Mouse (Mus musculus): ENCODE measurements around the gene Hdac11. TPM values are rescaled to one million over a fixed set of nuclear protein-coding genes. Genes with fewer than 3 reads are reported as not detected.

Gene Hdac11
- polyA plus RNA-seq, 1 experiment from 2014 or later, result 11.0 TPM

- H3K4me1 ChIP-seq (ENCODE audit: control insufficient read depth, insufficient read depth, low read length), result peaks cover 6% of the 10 kb centered on the region
- H3K27ac ChIP-seq (replicated peaks; ENCODE audit: low read depth, low read length), result peak overlapping the region; percentile 72; the same call in 1 of the 2 replicates
These were observed 739 bp downstream of the Hdac11 start for GRCm38 (mm10) chr6:91157237-91157570.

GRCm38 (mm10) chr6:91159047-91159446 is 2.6 kb downstream of the Hdac11 start:
- H3K27me3 ChIP-seq (ENCODE audit: control insufficient read depth, insufficient read depth, low read length), result no peaks in the 10 kb centered on the region
- H3K4me2 ChIP-seq (ENCODE audit: low read depth, low read length), result no peak overlapping the region
- 0 out of 2 replicates have a peak overlapping the region, but pooled peaks have one; percentile 11 for H3K9ac ChIP-seq (replicated peaks; ENCODE audit: low read length)
- no peaks in the 10 kb centered on the region for H3K9me3 ChIP-seq (replicated peaks; ENCODE audit: control insufficient read depth, low read length)
- H3K4me1 ChIP-seq (ENCODE audit: control insufficient read depth, insufficient read depth, low read length), result peaks cover 4% of the 10 kb centered on the region
- ATAC-seq (replicated peaks; ENCODE audit: insufficient number of reproducible peaks, low FRiP score, low TSS enrichment, low read depth) (no peak), DNase-seq (ENCODE audit: low spot score) (no peak)
- H3K36me3 ChIP-seq (replicated peaks; ENCODE audit: control insufficient read depth, insufficient read depth, low read depth, low read length), result no peaks in the 10 kb centered on the region
- H3K4me3 ChIP-seq (ENCODE audit: low read depth, low read length), result no peak overlapping the region
- H3K27ac ChIP-seq (replicated peaks; ENCODE audit: low read depth, low read length), result no peak overlapping the region
- 78% methylated on average over 9 of the region's 9 CpGs for WGBS

More at GRCm38 (mm10) chr6:91157237-91157570, 739 bp downstream of the Hdac11 start:
- 26% methylated on average over 6 of the region's 6 CpGs for WGBS
- H3K4me3 ChIP-seq (ENCODE audit: low read depth, low read length), result peak overlapping the region; percentile 62
- H3K4me2 ChIP-seq (ENCODE audit: low read depth, low read length), result peak overlapping the region; percentile 75
- no peak for ATAC-seq (replicated peaks; ENCODE audit: insufficient number of reproducible peaks, low FRiP score, low TSS enrichment, low read depth)
- peak overlapping the region; percentile 70 for H3K9ac ChIP-seq (replicated peaks; ENCODE audit: low read length)
- H3K36me3 ChIP-seq (replicated peaks; ENCODE audit: control insufficient read depth, insufficient read depth, low read depth, low read length), result no peaks in the 10 kb centered on the region
- no peak for DNase-seq (ENCODE audit: low spot score)
- no peaks in the 10 kb centered on the region for H3K9me3 ChIP-seq (replicated peaks; ENCODE audit: control insufficient read depth, low read length)
- no peaks in the 10 kb centered on the region for H3K27me3 ChIP-seq (ENCODE audit: control insufficient read depth, insufficient read depth, low read length)

- DNase-seq (ENCODE audit: low spot score), result no peak
- H3K9ac ChIP-seq (replicated peaks; ENCODE audit: low read length), result no peak overlapping the region
- H3K4me3 ChIP-seq (ENCODE audit: low read depth, low read length), result no peak overlapping the region
- H3K36me3 ChIP-seq (replicated peaks; ENCODE audit: control insufficient read depth, insufficient read depth, low read depth, low read length), result no peaks in the 10 kb centered on the region
- WGBS, result 43% methylated on average over 3 of the region's 3 CpGs
- ATAC-seq (replicated peaks; ENCODE audit: insufficient number of reproducible peaks, low FRiP score, low TSS enrichment, low read depth), result no peak
- no peaks in the 10 kb centered on the region for H3K27me3 ChIP-seq (ENCODE audit: control insufficient read depth, insufficient read depth, low read length)
- H3K4me2 ChIP-seq (ENCODE audit: low read depth, low read length), result no peak overlapping the region
- peaks cover 4% of the 10 kb centered on the region for H3K4me1 ChIP-seq (ENCODE audit: control insufficient read depth, insufficient read depth, low read length)
- H3K27ac ChIP-seq (replicated peaks; ENCODE audit: low read depth, low read length), result no peak overlapping the region
- no peaks in the 10 kb centered on the region for H3K9me3 ChIP-seq (replicated peaks; ENCODE audit: control insufficient read depth, low read length)
These were observed 3.9 kb downstream of the Hdac11 start for GRCm38 (mm10) chr6:91160399-91160798.

GRCm38 (mm10) chr6:91160976-91161375 is 4.5 kb downstream of the Hdac11 start:
- Histone ChIP-seq H3K27me3 (ENCODE audit: control insufficient read depth, insufficient read depth, low read length) (no peaks in the 10 kb centered on the region), H3K4me1 (ENCODE audit: control insufficient read depth, insufficient read depth, low read length) (peaks cover 4% of the 10 kb centered on the region), H3K4me3 (ENCODE audit: low read depth, low read length) (no peak overlapping the region), H3K9ac (replicated peaks; ENCODE audit: low read length) (no peak overlapping the region), H3K36me3 (replicated peaks; ENCODE audit: control insufficient read depth, insufficient read depth, low read depth, low read length) (no peaks in the 10 kb centered on the region), H3K9me3 (replicated peaks; ENCODE audit: control insufficient read depth, low read length) (no peaks in the 10 kb centered on the region), H3K27ac (replicated peaks; ENCODE audit: low read depth, low read length) (no peak overlapping the region), H3K4me2 (ENCODE audit: low read depth, low read length) (no peak overlapping the region)
- 84% methylated on average over 2 of the region's 2 CpGs for WGBS
- DNase-seq (ENCODE audit: low spot score) (no peak), ATAC-seq (replicated peaks; ENCODE audit: insufficient number of reproducible peaks, low FRiP score, low TSS enrichment, low read depth) (no peak)

- no peak overlapping the region for H3K27ac ChIP-seq (replicated peaks; ENCODE audit: low read depth, low read length)
- 72% methylated on average over 6 of the region's 6 CpGs for WGBS
- no peak for ATAC-seq (replicated peaks; ENCODE audit: insufficient number of reproducible peaks, low FRiP score, low TSS enrichment, low read depth)
- DNase-seq (ENCODE audit: low spot score), result no peak
- no peak overlapping the region for H3K4me3 ChIP-seq (ENCODE audit: low read depth, low read length)
- peaks cover 4% of the 10 kb centered on the region for H3K4me1 ChIP-seq (ENCODE audit: control insufficient read depth, insufficient read depth, low read length)
- no peak overlapping the region for H3K9ac ChIP-seq (replicated peaks; ENCODE audit: low read length)
- no peaks in the 10 kb centered on the region for H3K36me3 ChIP-seq (replicated peaks; ENCODE audit: control insufficient read depth, insufficient read depth, low read depth, low read length)
- no peaks in the 10 kb centered on the region for H3K27me3 ChIP-seq (ENCODE audit: control insufficient read depth, insufficient read depth, low read length)
- no peaks in the 10 kb centered on the region for H3K9me3 ChIP-seq (replicated peaks; ENCODE audit: control insufficient read depth, low read length)
- H3K4me2 ChIP-seq (ENCODE audit: low read depth, low read length), result no peak overlapping the region
These were observed 5.2 kb downstream of the Hdac11 start for GRCm38 (mm10) chr6:91161506-91162235.

GRCm38 (mm10) chr6:91162314-91162713 is 5.8 kb downstream of the Hdac11 start:
- Histone ChIP-seq H3K9me3 (replicated peaks; ENCODE audit: control insufficient read depth, low read length) (no peaks in the 10 kb centered on the region), H3K4me1 (ENCODE audit: control insufficient read depth, insufficient read depth, low read length) (peaks cover 4% of the 10 kb centered on the region)
- 69% methylated on average over 5 of the region's 5 CpGs for WGBS

GRCm38 (mm10) chr6:91163195-91163911 is 6.9 kb downstream of the Hdac11 start:
- no peak for ATAC-seq (replicated peaks; ENCODE audit: insufficient number of reproducible peaks, low FRiP score, low TSS enrichment, low read depth)
- no peaks in the 10 kb centered on the region for H3K36me3 ChIP-seq (replicated peaks; ENCODE audit: control insufficient read depth, insufficient read depth, low read depth, low read length)
- H3K4me2 ChIP-seq (ENCODE audit: low read depth, low read length), result no peak overlapping the region
- H3K27me3 ChIP-seq (ENCODE audit: control insufficient read depth, insufficient read depth, low read length), result no peaks in the 10 kb centered on the region
- H3K4me1 ChIP-seq (ENCODE audit: control insufficient read depth, insufficient read depth, low read length), result no peaks in the 10 kb centered on the region; the same call in 1 of the 2 replicates
- no peaks in the 10 kb centered on the region for H3K9me3 ChIP-seq (replicated peaks; ENCODE audit: control insufficient read depth, low read length)
- WGBS, result 78% methylated on average over 5 of the region's 5 CpGs
- H3K9ac ChIP-seq (replicated peaks; ENCODE audit: low read length), result no peak overlapping the region
- no peak for DNase-seq (ENCODE audit: low spot score)
- H3K27ac ChIP-seq (replicated peaks; ENCODE audit: low read depth, low read length), result no peak overlapping the region
- H3K4me3 ChIP-seq (ENCODE audit: low read depth, low read length), result no peak overlapping the region

More at GRCm38 (mm10) chr6:91162314-91162713, 5.8 kb downstream of the Hdac11 start:
- ATAC-seq (replicated peaks; ENCODE audit: insufficient number of reproducible peaks, low FRiP score, low TSS enrichment, low read depth) (no peak), DNase-seq (ENCODE audit: low spot score) (peak; percentile 42)
- Histone ChIP-seq H3K27ac (replicated peaks; ENCODE audit: low read depth, low read length) (no peak overlapping the region), H3K4me3 (ENCODE audit: low read depth, low read length) (no peak overlapping the region), H3K4me2 (ENCODE audit: low read depth, low read length) (no peak overlapping the region), H3K9ac (replicated peaks; ENCODE audit: low read length) (no peak overlapping the region), H3K36me3 (replicated peaks; ENCODE audit: control insufficient read depth, insufficient read depth, low read depth, low read length) (no peaks in the 10 kb centered on the region), H3K27me3 (ENCODE audit: control insufficient read depth, insufficient read depth, low read length) (no peaks in the 10 kb centered on the region)

GRCm38 (mm10) chr6:91164584-91164983 is 8.1 kb downstream of the Hdac11 start:
- no peaks in the 10 kb centered on the region for H3K9me3 ChIP-seq (replicated peaks; ENCODE audit: control insufficient read depth, low read length)
- ATAC-seq (replicated peaks; ENCODE audit: insufficient number of reproducible peaks, low FRiP score, low TSS enrichment, low read depth) (no peak), DNase-seq (ENCODE audit: low spot score) (no peak)
- H3K4me3 ChIP-seq (ENCODE audit: low read depth, low read length), result no peak overlapping the region
- H3K36me3 ChIP-seq (replicated peaks; ENCODE audit: control insufficient read depth, insufficient read depth, low read depth, low read length), result no peaks in the 10 kb centered on the region
- no peak overlapping the region for H3K27ac ChIP-seq (replicated peaks; ENCODE audit: low read depth, low read length)
- 84% methylated on average over 2 of the region's 2 CpGs for WGBS
- H3K4me2 ChIP-seq (ENCODE audit: low read depth, low read length), result no peak overlapping the region
- no peaks in the 10 kb centered on the region; the same call in 1 of the 2 replicates for H3K4me1 ChIP-seq (ENCODE audit: control insufficient read depth, insufficient read depth, low read length)
- H3K9ac ChIP-seq (replicated peaks; ENCODE audit: low read length), result no peak overlapping the region
- no peaks in the 10 kb centered on the region for H3K27me3 ChIP-seq (ENCODE audit: control insufficient read depth, insufficient read depth, low read length)

Measured in embryonic facial prominence, embryonic 11.5 days (tissue).